ENCODE assay signal across 9 mouse cellular contexts in genomic region chr17:23538299-23539015, GRCm38 (mm10). TPM values are rescaled to one million over a fixed set of nuclear protein-coding genes. Genes with fewer than 3 reads are reported as not detected.
A peak's percentile ranks its signal among the peaks of the same experiment; 100 is the strongest.
DNase-seq lines count a peak whose midpoint lies in the region; ATAC-seq lines count a peak whose summit lies in the region.
"Had no signal": no experiment of that assay in that cellular context is flagged by ENCODE, and none has a peak within 500 bp of the region (broad histone marks: within the 10 kb centered on the region; RNA-seq: fewer than 3 reads in every experiment).

No protein-coding gene starts in this region.

- H3K27me3 ChIP-seq in kidney, embryonic 14.5 days (ENCODE audit: control insufficient read depth, insufficient read depth, low read length) = peaks cover 15% of the 10 kb centered on the region; the same call in 1 of the 2 replicates
- H3K27me3 ChIP-seq in forebrain, embryonic 12.5 days = peaks cover 63% of the 10 kb centered on the region
- H3K27me3 ChIP-seq in liver, embryonic 13.5 days = peaks cover 7% of the 10 kb centered on the region
- peaks cover 16% of the 10 kb centered on the region for H3K27me3 ChIP-seq in stomach, embryonic 16.5 days (ENCODE audit: control insufficient read depth, insufficient read depth, low read length)

- no peak for ATAC-seq in kidney, embryonic 14.5 days (ENCODE audit: low FRiP score, low TSS enrichment)
- ATAC-seq in forebrain, embryonic 12.5 days (ENCODE audit: low FRiP score) = no peak
- no peak for ATAC-seq in liver, embryonic 13.5 days (ENCODE audit: low read depth)
- no peak for ATAC-seq in stomach, embryonic 16.5 days (ENCODE audit: insufficient read depth, low FRiP score)

- WGBS in kidney, embryonic 14.5 days = 11% methylated on average over 21 of the region's 21 CpGs
- 10% methylated on average over 21 of the region's 21 CpGs for WGBS in forebrain, embryonic 12.5 days
- WGBS in liver, embryonic 13.5 days (ENCODE audit: insufficient replicate concordance) = 7% methylated on average over 21 of the region's 21 CpGs
- 11% methylated on average over 21 of the region's 21 CpGs for WGBS in stomach, embryonic 16.5 days

- H3K9me3 ChIP-seq in kidney, embryonic 14.5 days (ENCODE audit: control insufficient read depth, low read length) = no peaks in the 10 kb centered on the region
- no peaks in the 10 kb centered on the region for H3K9me3 ChIP-seq in forebrain, embryonic 12.5 days
- H3K9me3 ChIP-seq in liver, embryonic 13.5 days (replicated peaks) = no peaks in the 10 kb centered on the region
- H3K9me3 ChIP-seq in stomach, embryonic 16.5 days (replicated peaks; ENCODE audit: control insufficient read depth, low read length) = no peaks in the 10 kb centered on the region

- no peak overlapping the region for H3K27ac ChIP-seq in kidney, embryonic 14.5 days (ENCODE audit: low read depth, low read length)
- H3K27ac ChIP-seq in forebrain, embryonic 12.5 days = no peak overlapping the region
- H3K27ac ChIP-seq in liver, embryonic 13.5 days = no peak overlapping the region
- no peak overlapping the region for H3K27ac ChIP-seq in stomach, embryonic 16.5 days (ENCODE audit: low read length)

- peaks cover 20% of the 10 kb centered on the region for H3K4me1 ChIP-seq in kidney, embryonic 14.5 days (ENCODE audit: control insufficient read depth, insufficient read depth, low read length)
- H3K4me1 ChIP-seq in forebrain, embryonic 12.5 days = peaks cover 6% of the 10 kb centered on the region; the same call in 1 of the 2 replicates
- H3K4me1 ChIP-seq in liver, embryonic 13.5 days (replicated peaks) = peaks cover 65% of the 10 kb centered on the region
- peaks cover 11% of the 10 kb centered on the region; the same call in 1 of the 2 replicates for H3K4me1 ChIP-seq in stomach, embryonic 16.5 days (ENCODE audit: control insufficient read depth, insufficient read depth, low read length)

- H3K4me2 ChIP-seq in kidney, embryonic 14.5 days (replicated peaks; ENCODE audit: low read depth, low read length) = peak overlapping the region; percentile 55
- H3K4me2 ChIP-seq in forebrain, embryonic 12.5 days = peak overlapping the region; percentile 47
- peak overlapping the region; percentile 81 for H3K4me2 ChIP-seq in liver, embryonic 13.5 days
- H3K4me2 ChIP-seq in stomach, embryonic 16.5 days (ENCODE audit: low read depth, low read length) = peak overlapping the region; percentile 60

- H3K36me3 ChIP-seq in kidney, embryonic 14.5 days (ENCODE audit: control insufficient read depth, insufficient read depth, low read length) = no peaks in the 10 kb centered on the region
- no peaks in the 10 kb centered on the region for H3K36me3 ChIP-seq in forebrain, embryonic 12.5 days (replicated peaks)
- H3K36me3 ChIP-seq in liver, embryonic 13.5 days = no peaks in the 10 kb centered on the region
- no peaks in the 10 kb centered on the region for H3K36me3 ChIP-seq in stomach, embryonic 16.5 days (ENCODE audit: control insufficient read depth, insufficient read depth, low read length)

- peak overlapping the region; percentile 33 for H3K4me3 ChIP-seq in kidney, embryonic 14.5 days (ENCODE audit: low read length)
- peak overlapping the region; percentile 31 for H3K4me3 ChIP-seq in forebrain, embryonic 12.5 days (replicated peaks)
- peak overlapping the region; percentile 55 for H3K4me3 ChIP-seq in liver, embryonic 13.5 days (replicated peaks)
- H3K4me3 ChIP-seq in stomach, embryonic 16.5 days (replicated peaks; ENCODE audit: low read length) = peak overlapping the region; percentile 40

- H3K9ac ChIP-seq in kidney, embryonic 14.5 days (ENCODE audit: low read depth, low read length) = no peak overlapping the region
- no peak overlapping the region for H3K9ac ChIP-seq in forebrain, embryonic 12.5 days
- H3K9ac ChIP-seq in liver, embryonic 13.5 days = peak overlapping the region; percentile 64
- H3K9ac ChIP-seq in stomach, embryonic 16.5 days (ENCODE audit: low read length) = peak overlapping the region; percentile 51

- DNase-seq in kidney, adult 11 months = no peak
- peak; percentile 64 for DNase-seq in MN1 (ENCODE audit: low spot score)
- DNase-seq in liver, embryonic 13.5 days = peak; percentile 38
- DNase-seq in adrenal gland, postnatal 14 days = no peak
- no peak for DNase-seq in kidney, postnatal 25 days

RNA-seq across cellular contexts. Expression of gene Zfp213, which starts 25.6 kb away (rescaled TPM):
- polyA plus RNA-seq in kidney, embryonic 14.5 days (2014; fragmentation: Nextera tagmentation; extraction: Ambion mirVana) = 19.5 and 24.9 TPM in 2 replicates
- polyA plus RNA-seq in forebrain, embryonic 12.5 days (2016; fragmentation: Nextera tagmentation; extraction: Ambion mirVana) = 22.7 and 23.7 TPM in 2 replicates
- polyA plus RNA-seq in liver, embryonic 13.5 days (2015; fragmentation: Nextera tagmentation; extraction: Ambion mirVana) = 5.5 and 6.5 TPM in 2 replicates
- 15.1 and 17.2 TPM in 2 replicates for polyA plus RNA-seq in stomach, embryonic 16.5 days (2015; fragmentation: Nextera tagmentation; extraction: Ambion mirVana)
- total RNA-seq in adrenal gland, postnatal 14 days (2021) = 9.2 and 9.9 TPM in 2 replicates

RNA-seq across cellular contexts. Expression of gene Vmn2r117, which starts 59.0 kb away (rescaled TPM):
- polyA plus RNA-seq in kidney, embryonic 14.5 days (2014; fragmentation: Nextera tagmentation; extraction: Ambion mirVana) = not detected in 2 replicates
- not detected in 2 replicates for polyA plus RNA-seq in forebrain, embryonic 12.5 days (2016; fragmentation: Nextera tagmentation; extraction: Ambion mirVana)
- not detected in 2 replicates for polyA plus RNA-seq in liver, embryonic 13.5 days (2015; fragmentation: Nextera tagmentation; extraction: Ambion mirVana)
- polyA plus RNA-seq in stomach, embryonic 16.5 days (2015; fragmentation: Nextera tagmentation; extraction: Ambion mirVana) = not detected in 2 replicates
- not detected in 2 replicates for total RNA-seq in adrenal gland, postnatal 14 days (2021)
- total RNA-seq: left cerebral cortex, adult 8-10 months had no signal

Comparison
In these comparisons a context has a peak if more than half of its experiments do, and no peak if none do; other contexts are left out.
1. H3K9ac ChIP-seq: peak in liver, embryonic 13.5 days (single experiment) and stomach, embryonic 16.5 days (single experiment); none in kidney, embryonic 14.5 days (single experiment) and forebrain, embryonic 12.5 days (single experiment).
2. DNase-seq: peak in MN1 (single experiment) and liver, embryonic 13.5 days (single experiment); none in kidney, adult 11 months (single experiment), adrenal gland, postnatal 14 days (single experiment) and kidney, postnatal 25 days (0 of 2).
3. Peak in every context shown above with its lines, with median percentiles within 50 percentile points of each other: H3K4me2 ChIP-seq and H3K4me3 ChIP-seq.